Comparison of ENCODE assay signal across 8 mouse cellular contexts in the genomic region with DNA sequence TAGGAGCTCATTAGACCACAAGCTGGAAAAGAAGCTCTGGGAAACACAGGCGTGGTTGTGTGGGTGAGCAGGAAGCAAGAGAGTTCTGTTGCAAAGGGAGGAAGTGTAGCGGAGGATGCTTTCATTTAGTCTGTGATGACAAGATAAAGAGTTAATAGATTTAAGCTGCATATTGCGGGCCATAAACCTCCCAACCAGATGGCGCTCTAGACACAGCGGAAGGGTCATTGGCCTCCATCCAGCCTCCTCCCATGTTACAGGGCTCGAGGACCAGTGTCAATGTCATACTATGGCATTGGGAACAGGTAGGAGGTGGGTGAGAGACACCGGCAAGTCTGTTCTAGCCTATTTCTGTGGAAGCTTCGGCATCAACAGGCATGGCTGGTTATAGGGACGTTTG.
DNase-seq lines count a peak whose midpoint lies in the region; ATAC-seq and TF ChIP-seq lines count a peak whose summit lies in the region.

No protein-coding gene starts in this region.

- WGBS in embryonic facial prominence, embryonic 11.5 days = 57% methylated on average over 9 of the region's 9 CpGs
- 65% methylated on average over 9 of the region's 9 CpGs for WGBS in embryonic facial prominence, embryonic 10.5 days

- no peak overlapping the region for H3K4me3 ChIP-seq in embryonic facial prominence, embryonic 11.5 days (ENCODE audit: low read depth, low read length)
- no peak overlapping the region for H3K4me3 ChIP-seq in embryonic facial prominence, embryonic 10.5 days
- H3K4me3 ChIP-seq in layer of hippocampus, adult 2 months = no peak overlapping the region

- H3K4me1 ChIP-seq in embryonic facial prominence, embryonic 11.5 days (ENCODE audit: control insufficient read depth, insufficient read depth, low read length) = no peaks in the 10 kb centered on the region
- peaks cover 9% of the 10 kb centered on the region; the same call in 1 of the 2 replicates for H3K4me1 ChIP-seq in embryonic facial prominence, embryonic 10.5 days

- H3K9me3 ChIP-seq in embryonic facial prominence, embryonic 11.5 days (replicated peaks; ENCODE audit: control insufficient read depth, low read length) = no peaks in the 10 kb centered on the region
- H3K9me3 ChIP-seq in embryonic facial prominence, embryonic 10.5 days = no peaks in the 10 kb centered on the region

- TF ChIP-seq CTCF in layer of hippocampus, adult 2 months (conservative IDR thresholded peaks at IDR 0.05) = peak; percentile 50

- no peaks in the 10 kb centered on the region for H3K27me3 ChIP-seq in embryonic facial prominence, embryonic 11.5 days (ENCODE audit: control insufficient read depth, insufficient read depth, low read length)
- H3K27me3 ChIP-seq in embryonic facial prominence, embryonic 10.5 days (replicated peaks; ENCODE audit: low read depth, poor library complexity, severe bottlenecking) = no peaks in the 10 kb centered on the region

- no peak overlapping the region for H3K9ac ChIP-seq in embryonic facial prominence, embryonic 11.5 days (replicated peaks; ENCODE audit: low read length)

- no peak for ATAC-seq in embryonic facial prominence, embryonic 11.5 days (replicated peaks; ENCODE audit: insufficient number of reproducible peaks, low FRiP score, low TSS enrichment, low read depth)
- no peak for ATAC-seq in erythroid progenitor cell, adult 5-6 weeks (replicated peaks; ENCODE audit: low FRiP score, poor library complexity, severe bottlenecking)
- ATAC-seq in activated CD4-positive, CD25-positive, alpha-beta regulatory T cell, adult 4 months = no peak

- DNase-seq in embryonic facial prominence, embryonic 11.5 days (ENCODE audit: low spot score) = peak; percentile 14
- DNase-seq in embryonic facial prominence, embryonic 10.5 days (ENCODE audit: low spot score) = no peak
- DNase-seq in layer of hippocampus, adult 2 months (ENCODE audit: low spot score in 2 of 2) = peak; percentile 13 to 21
- no peak for DNase-seq in layer of hippocampus, postnatal 25 days (ENCODE audit: extremely low spot score in 1 of 2, low spot score in 1 of 2)
- peak; percentile 20 for DNase-seq in NIH3T3 (ENCODE audit: low read depth)
- DNase-seq in kidney, postnatal 4 days = peak; percentile 72 to 79

- H3K27ac ChIP-seq in embryonic facial prominence, embryonic 11.5 days (replicated peaks; ENCODE audit: low read depth, low read length) = no peak overlapping the region
- H3K27ac ChIP-seq in embryonic facial prominence, embryonic 10.5 days (replicated peaks) = no peak overlapping the region
- no peak overlapping the region for H3K27ac ChIP-seq in layer of hippocampus, adult 2 months

- H3K36me3 ChIP-seq in embryonic facial prominence, embryonic 11.5 days (replicated peaks; ENCODE audit: control insufficient read depth, insufficient read depth, low read depth, low read length) = no peaks in the 10 kb centered on the region
- no peaks in the 10 kb centered on the region for H3K36me3 ChIP-seq in embryonic facial prominence, embryonic 10.5 days (replicated peaks)

- no peak overlapping the region for H3K4me2 ChIP-seq in embryonic facial prominence, embryonic 11.5 days (ENCODE audit: low read depth, low read length)

Comparison
In these comparisons a context has a peak if more than half of its experiments do, and no peak if none do; other contexts are left out.
1. DNase-seq: peak in embryonic facial prominence, embryonic 11.5 days (single experiment), layer of hippocampus, adult 2 months (2 of 2), NIH3T3 (single experiment) and kidney, postnatal 4 days (2 of 2); none in embryonic facial prominence, embryonic 10.5 days (single experiment) and layer of hippocampus, postnatal 25 days (0 of 2).